Mouse (Mus musculus) gastrocnemius, postnatal 36 days (tissue): ENCODE data around the gene Olfr172. TPM values are rescaled to one million over a fixed set of nuclear protein-coding genes. Genes with fewer than 3 reads are reported as not detected.

Experiments
- DNase-seq, 2 experiments: peaks; one replicate each; pipeline ENCODE4 v3.0.0; 2022
- intact Hi-C: fragments of 180-260 bp; cut with DNase I; formaldehyde crosslinking; loops from one replicate; pipeline ENCODE4 v1.15.1; 2025
- long read RNA-seq, 2 experiments: library from polyadenylated mRNA; stranded (forward); transcript quantifications; one replicate each; pipeline ENCODE4 v2.0.0; 2021
- microRNA-seq, 2 experiments: library from miRNA; unstranded; fragments of <30 nt; microRNA quantifications; one replicate each; pipeline ENCODE4 v1.2.0; 2021
- total RNA-seq, 2 experiments: library from RNA; stranded (reverse); gene quantifications; 2 replicates each; pipeline ENCODE4 v1.2.3; 2021

Gene Olfr172
- not detected for total RNA-seq
- long read RNA-seq, experiment 1 = 0 reads
- long read RNA-seq, experiment 2 = 0 reads

DNA sequence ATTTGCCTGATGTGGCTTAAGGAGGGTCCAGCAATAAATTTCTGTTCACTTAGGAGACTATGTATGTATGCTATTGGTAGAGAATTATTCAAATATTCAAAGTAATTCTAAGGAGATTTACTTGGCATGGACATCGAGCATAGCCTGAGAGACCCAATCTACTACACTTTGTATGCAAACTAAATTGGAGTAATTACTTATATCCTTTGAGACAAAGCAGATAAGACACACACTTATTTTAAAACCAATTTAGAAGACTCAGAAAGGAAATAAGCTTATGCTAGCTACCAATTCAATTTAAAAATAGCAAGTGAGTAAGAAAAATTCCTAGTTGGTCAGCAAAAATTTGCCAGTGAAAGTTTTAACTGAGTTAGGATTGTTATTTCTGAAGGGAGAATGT is at the start of gene Olfr172:
TSS of gene Olfr172 (minus strand) at position 101 of the 400 bp plus-strand sequence.
- intact Hi-C loops = no loop called here
- DNase-seq = no peak

DNA sequence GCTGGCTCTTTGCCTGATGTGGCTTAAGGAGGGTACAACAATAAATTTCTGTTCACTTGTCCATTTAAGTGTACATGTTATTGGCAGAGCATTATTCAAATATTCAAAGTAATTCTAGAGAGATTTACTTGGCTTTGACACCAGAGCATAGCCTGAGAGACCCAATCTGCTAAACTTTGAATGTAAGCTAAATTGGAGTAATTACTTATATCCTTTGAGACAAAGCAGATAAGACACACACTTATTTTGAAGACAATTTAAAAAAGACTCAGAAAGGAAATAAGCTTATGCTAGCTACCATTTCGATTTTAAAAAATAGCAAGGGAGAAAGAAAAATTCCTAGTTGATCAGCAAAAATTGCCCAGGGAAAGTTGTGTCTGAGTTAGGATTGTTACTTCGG is 37.2 kb upstream of the Olfr172 start, which contains the start of gene Olfr173:
TSS of gene Olfr173 (minus strand) at position 101 of the 400 bp plus-strand sequence.
- DNase-seq = no peak
- intact Hi-C loops = no loop called here

DNA sequence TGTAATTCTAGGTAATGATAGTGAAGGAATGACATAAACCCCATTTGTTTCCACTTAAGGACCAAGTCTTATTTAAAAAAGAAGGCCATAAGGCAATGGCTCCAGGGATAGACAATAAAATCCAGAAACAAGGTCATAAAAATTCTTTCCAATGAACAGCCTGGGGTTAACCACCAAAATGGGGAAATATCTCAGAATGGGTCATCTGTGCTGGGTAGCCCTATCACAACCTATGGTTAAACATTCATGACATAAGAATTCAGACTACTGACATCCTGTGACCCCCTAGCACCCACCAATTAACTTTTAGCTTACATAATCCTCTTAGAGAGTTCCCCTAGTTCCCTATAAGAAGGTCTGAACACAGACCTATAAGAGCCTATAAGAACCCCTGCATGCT is 6.8 kb downstream of the Olfr172 start:
- intact Hi-C loops = no loop called here
- DNase-seq = no peak

DNA sequence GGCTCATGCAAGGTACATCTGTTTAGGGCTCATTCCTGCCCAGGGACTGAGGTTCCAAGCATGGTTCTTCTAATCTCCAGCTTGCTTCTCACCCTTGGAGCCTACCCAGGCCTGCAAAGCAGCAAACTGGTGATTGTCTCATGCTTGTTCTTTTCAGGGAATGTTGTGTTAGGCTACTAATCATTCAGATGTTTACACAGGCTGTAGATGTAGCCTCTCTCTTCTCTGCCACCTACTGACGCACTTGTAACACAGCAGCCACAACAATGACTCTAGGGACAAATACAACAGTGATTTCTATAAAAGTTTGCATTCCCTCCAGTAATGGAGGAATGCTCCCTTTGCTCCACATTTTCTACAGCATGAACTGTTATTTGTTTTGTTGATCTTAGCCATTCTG is 11.7 kb downstream of the Olfr172 start:
- intact Hi-C loops = loop anchor here (5.0 kb wide), 2 partner anchors 124 to 294 kb away; no protein-coding TSS in a partner anchor
- DNase-seq = no peak

DNA sequence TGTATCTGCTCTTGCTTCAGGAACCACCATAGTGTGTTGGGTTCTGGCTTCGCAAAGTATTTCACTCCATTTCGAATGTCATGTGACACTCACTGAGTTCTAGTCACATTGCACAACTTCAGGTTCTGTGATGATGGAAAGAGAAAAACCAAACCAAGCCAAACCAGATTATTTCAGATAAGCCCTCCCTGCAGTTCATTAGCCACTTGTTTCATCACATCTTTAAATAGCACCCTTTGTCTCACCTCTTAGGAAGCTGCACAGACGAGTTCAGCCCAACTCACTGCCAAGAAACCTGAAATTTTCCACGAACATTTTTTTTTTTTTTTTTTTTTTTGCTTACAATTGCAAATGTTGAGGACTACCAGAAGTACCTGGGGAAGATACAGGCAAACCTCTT is 16.3 kb downstream of the Olfr172 start:
- intact Hi-C loops = no loop called here
- DNase-seq = no peak

DNA sequence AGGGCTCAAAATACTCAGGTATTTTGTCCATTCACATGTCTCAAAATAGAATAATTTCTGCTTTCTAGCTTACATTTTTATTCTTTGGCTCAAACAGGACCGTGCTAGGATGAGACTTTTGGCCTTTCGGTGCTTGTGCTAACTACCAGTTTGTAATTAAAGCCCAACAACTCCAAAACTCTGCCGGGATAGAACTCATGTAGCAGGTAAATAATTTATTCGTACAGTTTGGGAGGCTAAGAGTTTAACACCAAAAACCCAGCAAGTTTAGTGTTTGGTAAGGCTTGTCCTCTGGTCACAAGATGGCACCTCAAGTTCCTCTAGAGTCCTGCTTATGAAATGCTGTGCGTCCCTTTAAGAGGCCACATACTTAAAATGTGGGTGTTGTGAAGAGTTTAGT is 22.2 kb downstream of the Olfr172 start:
- intact Hi-C loops = no loop called here
- DNase-seq = no peak

DNA sequence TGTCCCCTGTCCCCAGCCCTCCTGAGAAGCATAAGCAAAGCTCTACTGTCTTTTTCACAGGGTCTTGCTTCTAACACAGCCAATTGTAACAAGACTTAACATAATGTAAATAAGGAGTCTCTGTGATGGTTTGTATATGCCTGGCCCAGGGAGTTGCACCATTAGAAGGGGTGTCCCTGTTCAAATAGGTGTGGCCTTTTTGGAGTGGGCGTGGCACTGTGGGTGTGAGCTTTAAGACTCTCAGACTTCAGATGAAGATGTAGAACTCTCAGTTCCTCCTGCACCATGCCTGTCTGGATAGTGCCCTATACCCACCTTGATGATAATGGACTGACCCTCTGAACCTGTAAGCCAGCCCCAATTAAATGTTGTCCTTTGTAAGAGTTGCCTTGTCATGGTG is 24.2 kb downstream of the Olfr172 start:
- no peak for DNase-seq
- intact Hi-C loops = no loop called here

DNA sequence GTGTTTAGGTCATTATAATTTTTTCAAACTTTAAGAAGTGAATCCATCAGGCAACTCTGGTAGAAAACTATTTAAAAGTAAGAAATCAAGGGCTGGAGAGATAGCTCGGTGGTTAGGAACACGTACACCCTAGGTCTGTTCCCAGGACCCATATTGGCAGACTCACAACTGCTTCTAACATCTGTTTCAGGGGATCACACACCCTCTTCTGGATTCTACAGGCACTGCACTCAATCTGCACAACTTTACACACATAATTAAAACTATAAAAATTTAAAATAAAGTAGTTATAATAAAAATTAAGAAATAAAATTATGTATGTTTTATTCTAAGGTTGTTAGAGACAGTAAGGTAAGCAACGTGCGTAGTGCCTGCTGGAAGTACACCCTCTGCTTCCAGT is 24.8 kb downstream of the Olfr172 start:
- DNase-seq = no peak
- intact Hi-C loops = no loop called here

DNA sequence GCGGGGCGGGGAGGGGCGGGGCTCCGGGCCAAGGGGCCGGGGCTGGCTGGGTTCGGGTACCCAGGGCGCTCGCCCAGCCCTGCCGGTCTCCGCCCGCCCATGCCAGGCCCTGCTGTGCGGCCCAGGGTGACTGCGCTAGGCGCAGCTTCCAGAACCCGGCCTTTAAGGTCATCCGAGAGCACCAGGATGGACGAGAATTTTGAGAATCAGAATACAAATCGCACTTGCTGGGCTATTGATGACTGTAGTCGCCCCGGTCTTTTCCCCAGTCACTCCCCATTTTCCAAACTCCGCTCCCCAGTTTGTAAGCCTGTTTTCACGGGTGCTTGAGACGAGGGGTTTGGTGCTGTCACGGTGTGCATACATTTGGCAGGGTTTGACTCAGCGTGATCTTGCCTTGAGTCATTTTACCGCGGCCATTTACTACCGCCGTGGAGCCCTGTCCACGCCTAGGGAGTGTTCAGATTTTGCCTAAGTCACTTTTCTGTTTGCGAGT is 34.8 kb downstream of the Olfr172 start:
- no peak for DNase-seq
- intact Hi-C loops = no loop called here

DNA sequence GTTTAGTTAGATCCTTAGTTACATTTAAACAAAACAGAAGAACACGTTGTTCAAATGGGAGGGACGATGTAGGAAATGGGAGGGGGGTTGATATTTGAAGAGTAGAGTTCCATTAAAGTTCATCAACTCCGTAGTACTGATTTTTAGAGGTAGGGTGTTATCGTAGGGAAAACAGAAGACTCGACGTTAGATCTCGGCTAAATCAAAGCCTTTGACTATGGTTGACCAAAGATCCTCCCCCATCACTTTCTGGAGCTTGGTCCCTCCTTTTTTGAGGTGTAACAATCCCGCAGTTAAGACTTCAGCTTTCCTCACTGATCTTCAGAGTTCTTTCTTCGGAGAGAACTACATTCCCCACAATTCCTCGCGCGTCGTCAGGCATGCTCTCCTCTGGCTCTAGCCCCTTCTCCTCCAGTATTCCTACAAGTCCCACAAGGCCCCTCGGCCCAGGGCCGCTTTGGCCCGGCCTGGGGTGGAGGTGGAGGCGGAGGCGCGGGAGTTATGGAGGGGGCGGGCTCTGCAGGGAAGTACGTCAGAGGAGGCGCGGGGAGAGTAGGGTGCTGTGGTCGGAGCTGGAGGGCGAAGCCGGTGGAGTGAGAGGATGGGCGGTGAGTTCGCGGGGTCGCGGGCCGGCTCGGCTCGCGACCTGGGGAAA is 35.4 kb downstream of the Olfr172 start, which contains the start of gene Cldnd1:
TSS of gene Cldnd1 (plus strand) at position 434 of the 655 bp plus-strand sequence.
- peak; percentile 85 to 95 for DNase-seq
- intact Hi-C loops = no loop called here

DNA sequence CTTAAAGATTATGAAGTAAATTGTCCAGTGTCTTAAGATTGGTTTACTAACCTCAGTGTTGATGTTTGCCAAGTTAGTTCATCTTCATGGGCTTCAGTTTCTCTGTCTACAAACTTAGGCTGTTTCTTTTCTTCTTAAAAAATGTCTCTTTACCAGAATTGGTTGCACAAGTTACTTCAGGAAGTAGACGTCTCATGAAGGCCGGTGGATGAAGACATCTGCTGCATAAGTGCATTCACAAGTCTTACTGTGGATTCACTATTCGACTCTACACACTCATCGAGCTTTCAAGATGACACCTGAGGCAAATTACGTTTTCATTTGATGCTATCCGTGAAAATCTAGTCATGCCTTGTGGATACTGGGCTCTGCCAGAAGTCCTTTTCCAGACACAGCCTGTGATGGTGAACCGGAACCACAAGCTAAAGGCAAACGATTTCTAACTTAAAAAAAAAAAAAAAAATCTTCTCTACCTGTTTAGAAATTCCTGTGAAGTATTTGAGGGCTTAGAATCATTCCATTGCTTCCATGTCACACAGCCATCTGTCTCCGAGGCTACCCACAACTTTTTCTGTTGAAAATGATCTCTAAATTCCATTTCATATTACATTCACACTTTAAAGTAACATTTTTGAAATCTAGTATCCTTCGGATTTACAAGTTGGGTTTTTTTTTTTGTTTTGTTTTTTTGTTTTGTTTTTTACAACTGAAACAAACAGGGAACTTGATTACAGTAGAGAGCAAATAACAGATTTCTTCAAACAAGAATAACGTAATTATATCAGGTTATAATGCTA is 36.1 kb downstream of the Olfr172 start:
- no peak for DNase-seq
- intact Hi-C loops = no loop called here

DNA sequence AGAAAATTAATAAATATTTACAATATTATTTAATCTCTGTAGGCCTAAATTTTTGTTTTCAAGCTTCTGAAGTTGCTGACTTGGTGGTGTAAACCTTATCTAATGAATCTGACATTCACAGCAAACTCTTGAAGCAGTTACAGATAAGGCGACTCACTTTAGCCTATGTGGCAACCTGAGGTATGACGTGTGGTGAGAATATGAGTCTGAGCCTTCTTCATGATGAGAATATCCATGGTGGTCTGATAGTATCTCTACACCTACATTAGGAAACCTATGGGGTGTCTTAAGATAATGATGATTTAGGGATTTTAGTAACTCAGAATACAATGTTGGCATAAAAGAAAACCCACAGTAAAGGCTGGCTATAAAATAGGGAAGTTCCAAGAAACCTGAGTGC is 40.7 kb downstream of the Olfr172 start:
- DNase-seq = no peak
- intact Hi-C loops = no loop called here

DNA sequence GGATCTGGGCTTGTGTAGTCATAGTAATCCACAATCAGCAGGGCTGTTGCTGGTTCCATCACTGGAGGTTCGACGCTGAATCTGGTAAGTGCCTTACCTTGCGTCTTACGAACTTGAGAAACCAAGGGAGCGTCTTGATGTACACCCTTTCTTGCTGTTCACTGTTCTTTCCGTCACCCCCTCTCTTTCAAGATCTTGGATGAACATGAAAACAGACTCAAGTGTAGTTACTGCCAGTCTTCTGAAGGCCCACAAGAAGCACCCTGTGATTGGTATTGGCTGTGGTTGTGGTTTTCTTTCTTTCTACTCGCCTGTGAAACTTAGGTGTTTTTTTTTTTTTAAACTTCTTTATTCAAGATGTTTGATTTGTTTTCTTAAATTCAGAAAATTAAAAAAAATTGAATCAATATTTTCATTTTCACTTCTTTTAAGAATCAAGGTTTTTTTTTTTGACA is 44.3 kb downstream of the Olfr172 start, which contains the start of gene Gpr15:
TSS of gene Gpr15 (minus strand) at position 405 of the 455 bp plus-strand sequence.
- DNase-seq = no peak
- intact Hi-C loops = no loop called here

DNA sequence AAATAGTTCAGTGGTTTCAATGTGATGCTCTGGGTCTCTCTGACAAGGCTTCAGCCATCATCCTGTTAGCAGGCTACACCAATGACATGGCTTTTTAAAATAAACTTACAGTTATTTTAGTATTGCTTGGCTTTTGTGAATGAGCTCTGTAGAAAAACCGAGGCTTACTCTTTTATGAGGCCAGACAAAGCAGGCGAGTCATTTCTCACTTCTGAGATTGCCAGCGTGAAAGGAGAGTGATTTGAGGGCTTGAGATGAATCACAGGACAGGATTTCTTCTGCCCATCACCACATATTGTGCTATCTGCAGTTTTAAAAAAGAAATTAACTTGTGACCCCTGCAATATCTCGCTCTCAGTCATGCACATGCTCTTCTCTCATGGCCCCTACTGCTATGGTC is 48.0 kb downstream of the Olfr172 start:
- DNase-seq = no peak
- intact Hi-C loops = no loop called here

DNA sequence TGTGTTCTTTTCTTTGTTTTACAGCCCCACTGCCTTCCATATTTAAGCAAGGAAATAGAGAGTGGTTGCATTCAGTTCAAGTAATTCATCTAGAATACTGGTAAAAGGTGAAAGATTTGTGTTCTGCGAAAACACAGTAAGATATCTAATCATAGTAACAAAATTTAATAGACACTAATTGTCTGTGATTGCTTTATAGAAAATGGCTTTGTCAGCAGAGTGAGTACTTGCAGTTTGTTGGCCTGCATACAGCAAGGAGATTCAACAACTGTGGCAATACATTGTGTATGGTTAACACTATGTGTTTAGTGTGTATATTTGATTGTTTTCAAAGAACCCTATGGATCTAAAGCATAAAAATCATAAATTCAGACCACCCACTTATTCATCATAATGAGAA is 49.8 kb downstream of the Olfr172 start:
- no peak for DNase-seq
- intact Hi-C loops = no loop called here

DNA sequence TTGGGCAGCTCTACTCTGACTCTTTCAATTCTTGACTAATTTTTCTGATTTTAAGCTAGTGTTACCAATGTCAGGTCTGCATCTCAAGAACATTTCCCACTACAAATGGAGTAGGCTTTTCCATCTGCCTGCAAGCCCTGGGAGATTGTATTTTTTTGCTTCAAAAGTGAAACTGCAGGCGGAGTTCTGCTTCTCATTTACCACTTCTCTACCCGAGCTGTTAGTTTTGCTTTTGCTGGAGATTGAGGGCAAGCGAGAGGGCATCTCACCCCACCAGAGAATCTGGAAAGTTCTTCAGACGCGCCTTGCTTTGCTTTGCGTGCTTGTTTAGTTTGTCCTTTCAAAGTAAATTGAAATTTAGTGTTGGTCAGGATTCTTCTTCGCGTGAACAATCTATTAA is 50.8 kb downstream of the Olfr172 start:
- intact Hi-C loops = no loop called here
- DNase-seq = no peak

Small RNAs within 50 kb of the gene (microRNA-seq; reads per million reads assigned to microRNA genes)
- 0 reads per million in 2 experiments for gene Gm27564

Other genes with a start within 250 kb of the Olfr172 start
- gene St3gal6, start 238.9 kb downstream of the Olfr172 start, total RNA-seq = 100 to 1,000 TPM; 133 to 134 TPM
- gene Gm813, start 146.2 kb downstream of the Olfr172 start, total RNA-seq = not detected
- gene E330017A01Rik, start 124.4 kb downstream of the Olfr172 start, total RNA-seq = not detected
- gene Cpox, start 92.9 kb downstream of the Olfr172 start, total RNA-seq = 10 to 100 TPM; 18.4 to 20.8 TPM
- gene Gpr15, start 44.1 kb downstream of the Olfr172 start, total RNA-seq = not detected
- 10 to 100 TPM; 61.2 to 65.3 TPM for gene Cldnd1, start 35.3 kb downstream of the Olfr172 start, total RNA-seq
- not detected for gene Olfr173, start 37.1 kb upstream of the Olfr172 start, total RNA-seq
- gene Olfr175-ps1, start 63.6 kb upstream of the Olfr172 start, total RNA-seq = not detected
- not detected for gene Olfr177, start 111.6 kb upstream of the Olfr172 start, total RNA-seq
- gene Olfr178, start 128.9 kb upstream of the Olfr172 start, total RNA-seq = not detected
- not detected for gene Olfr181, start 165.6 kb upstream of the Olfr172 start, total RNA-seq
- not detected for gene Olfr180, start 166.2 kb upstream of the Olfr172 start, total RNA-seq
- not detected for gene Olfr183, start 232.2 kb upstream of the Olfr172 start, total RNA-seq